Mouse (Mus musculus) embryonic facial prominence, embryonic 13.5 days (tissue): ENCODE results near the gene Gm3252. TPM values are rescaled to one million over a fixed set of nuclear protein-coding genes. Genes with fewer than 3 reads are reported as not detected.
A peak's percentile ranks its signal among the peaks of the same experiment; 100 is the strongest.
"Not testable (repeated sequence)": the region's sequence is repeated elsewhere in the genome, so short reads cannot be mapped to it uniquely, and the experiment has no call there.

Experiments
- ATAC-seq: fragments of 200-750 bp; cut with Nextera tagmentation; 2 replicates; pipeline ENCODE4 v1.8.0; 2017; ENCODE audit warnings: low read depth; ENCODE audit not compliant: insufficient number of reproducible peaks, insufficient read depth, low FRiP score, low TSS enrichment
- H3K27ac ChIP-seq: fragments of 300-500 bp; sonication (generic); 2 replicates; pipeline ENCODE4 v1.5.1; 2015; ENCODE audit warnings: moderate library complexity, mild to moderate bottlenecking, inconsistent platforms
- H3K27me3 ChIP-seq: fragments of 300-500 bp; sonication (generic); 2 replicates; pipeline ENCODE4 v1.6.1; 2015; ENCODE audit warnings: mild to moderate bottlenecking, inconsistent platforms
- H3K36me3 ChIP-seq: fragments of 300-500 bp; sonication (generic); 2 replicates; pipeline ENCODE4 v1.6.1; 2015; ENCODE audit warnings: mild to moderate bottlenecking, inconsistent platforms
- H3K4me1 ChIP-seq: fragments of 300-500 bp; sonication (generic); 2 replicates; pipeline ENCODE4 v1.6.1; 2015; ENCODE audit warnings: inconsistent platforms
- H3K4me2 ChIP-seq: fragments of 300-500 bp; sonication (generic); 2 replicates; pipeline ENCODE4 v1.6.1; 2015; ENCODE audit warnings: moderate library complexity, mild to moderate bottlenecking, inconsistent platforms
- H3K4me3 ChIP-seq: fragments of 300-500 bp; sonication (generic); 2 replicates; pipeline ENCODE4 v1.5.1; 2015; ENCODE audit warnings: mild to moderate bottlenecking, inconsistent platforms
- H3K9ac ChIP-seq: fragments of 300-500 bp; sonication (generic); 2 replicates; pipeline ENCODE4 v1.6.1; 2015; ENCODE audit warnings: mild to moderate bottlenecking, inconsistent platforms
- H3K9me3 ChIP-seq: fragments of 300-500 bp; sonication (generic); 2 replicates; pipeline ENCODE4 v1.6.1; 2016; ENCODE audit warnings: inconsistent platforms
- WGBS: fragments of 180-500 bp; shearing (Covaris S2); methylation state at CpG from one replicate; pipeline ENCODE4 v1.1.7; 2015; ENCODE audit warnings: mixed read lengths; 5-methylcytosine and 5-hydroxymethylcytosine counted together
- polyA plus RNA-seq: library from polyadenylated mRNA; unstranded; fragments of >200 nt; fragmentation: Nextera tagmentation; extraction: Ambion mirVana; gene quantifications from 2 replicates; pipeline ENCODE4 v1.2.1, GENCODE M21; 2015

Gene Gm3252
- 0.39 and 0.43 TPM in 2 replicates for polyA plus RNA-seq

DNA sequence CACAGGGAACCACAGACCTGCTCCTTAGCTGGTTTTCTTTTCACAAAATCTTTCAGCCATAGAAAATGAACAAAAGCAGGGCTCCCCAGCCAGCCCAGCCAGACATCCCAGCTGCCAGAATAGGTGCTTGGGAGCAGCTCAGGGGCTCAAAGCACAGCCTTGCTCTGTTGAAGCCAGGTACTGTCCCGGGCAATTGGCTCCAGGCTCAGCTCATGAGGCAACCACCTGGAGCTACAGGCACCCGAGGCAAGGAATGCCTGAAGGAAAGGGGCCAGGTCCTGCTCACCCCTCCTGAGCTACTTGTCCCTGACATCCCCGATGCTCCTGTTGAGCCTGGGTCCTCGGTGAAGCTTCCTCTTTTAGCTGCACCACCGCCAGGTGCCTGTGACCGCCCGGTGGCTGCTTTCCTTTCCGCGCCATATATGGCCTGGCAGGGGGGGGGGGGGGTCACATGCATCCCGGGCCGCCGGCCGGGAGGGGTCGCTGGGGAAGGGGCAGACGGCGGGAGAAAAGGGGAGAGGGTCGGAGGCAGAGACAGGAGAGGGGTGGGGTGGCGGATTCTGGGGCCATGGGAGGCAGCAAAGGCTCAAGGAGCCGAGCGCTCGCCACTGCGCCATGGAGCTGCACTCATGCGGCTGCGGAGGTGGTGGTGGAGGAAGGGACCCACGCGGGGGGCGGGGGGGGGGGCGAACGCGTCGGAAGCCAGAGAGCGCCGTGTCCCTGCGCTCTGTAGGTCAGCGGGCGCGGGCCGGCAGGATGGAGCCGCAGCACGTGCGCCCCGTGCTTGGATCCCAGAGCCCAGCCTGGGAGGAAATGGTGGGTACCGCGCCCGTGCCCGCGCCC is at the start of gene Gm3252:
Gene Gm3252 (plus strand): TSS at position 738 of the 843 bp plus-strand sequence.
- H3K4me3 ChIP-seq: peak within 1 kb of the TSS; percentile 32
- H3K36me3 ChIP-seq, H3K27ac ChIP-seq, ATAC-seq, H3K9me3 ChIP-seq, H3K9ac ChIP-seq, H3K27me3 ChIP-seq, H3K4me1 ChIP-seq: not testable (repeated sequence)
- peak within 1 kb of the TSS; percentile 52 for H3K4me2 ChIP-seq
- WGBS: 2% methylated on average over 13 of the region's 47 CpGs

DNA sequence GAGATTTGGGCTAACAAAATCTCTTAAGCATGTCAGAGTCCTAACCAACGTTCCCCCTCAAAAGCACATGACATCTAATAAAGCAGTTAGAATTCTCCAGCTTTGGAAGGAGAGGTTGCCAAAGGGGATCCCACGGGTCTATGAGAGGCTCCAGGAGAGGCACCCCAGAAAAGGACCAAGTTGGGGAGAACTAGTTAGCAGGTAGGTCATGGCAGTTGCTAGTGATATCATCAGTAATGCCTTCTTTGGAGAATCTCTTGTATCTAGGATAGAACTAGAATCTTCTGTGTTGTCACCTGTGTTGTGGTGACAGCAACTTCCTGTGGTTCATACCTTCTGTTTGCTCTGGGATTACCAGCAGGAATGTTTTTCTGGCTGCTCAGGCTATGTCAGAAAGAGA is 17.6 kb upstream of the Gm3252 start, which contains the start of gene Gm7876:
Gene Gm7876 (plus strand): TSS at position 301 of the 400 bp plus-strand sequence.
- H3K9me3 ChIP-seq: not testable (repeated sequence)

DNA sequence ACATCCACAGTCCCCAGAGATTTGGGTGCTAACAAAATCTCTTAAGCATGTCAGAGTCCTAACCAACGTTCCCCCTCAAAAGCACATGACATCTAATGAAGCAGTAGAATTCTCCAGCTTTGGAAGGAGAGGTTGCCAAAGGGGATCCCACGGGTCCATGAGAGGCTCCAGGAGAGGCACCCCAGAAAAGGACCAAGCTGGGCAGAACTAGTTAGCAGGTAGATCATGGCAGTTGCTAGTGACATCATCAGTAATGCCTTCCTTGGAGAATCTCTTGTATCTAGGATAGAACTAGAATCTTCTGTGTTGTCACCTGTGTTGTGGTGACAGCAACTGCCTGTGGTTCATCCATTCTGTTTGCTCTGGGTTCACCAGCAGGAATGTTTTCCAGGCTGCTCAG is 49.5 kb downstream of the Gm3252 start, which contains the start of gene Gm9602:
Gene Gm9602 (plus strand): TSS at position 301 of the 400 bp plus-strand sequence.
- H3K4me1 ChIP-seq, H3K27ac ChIP-seq, H3K9me3 ChIP-seq, H3K4me3 ChIP-seq, H3K9ac ChIP-seq, H3K4me2 ChIP-seq, ATAC-seq, H3K27me3 ChIP-seq, H3K36me3 ChIP-seq: not testable (repeated sequence)
- 55% methylated on average over 1 of the region's 2 CpGs for WGBS

More for the DNA sequence above, 17.6 kb upstream of the Gm3252 start, which contains the start of gene Gm7876:
- not testable (repeated sequence) for H3K4me2 ChIP-seq, H3K27me3 ChIP-seq, H3K4me1 ChIP-seq, H3K27ac ChIP-seq, H3K4me3 ChIP-seq, H3K9ac ChIP-seq, H3K36me3 ChIP-seq, ATAC-seq
- 66% methylated on average over 1 of the region's 2 CpGs for WGBS

Other genes with a start within 250 kb of the Gm3252 start
- gene Gm3182, start 245.0 kb upstream of the Gm3252 start, polyA plus RNA-seq: not detected in 2 replicates
- gene Gm3047, start 171.4 kb upstream of the Gm3252 start, polyA plus RNA-seq: not detected in 2 replicates
- gene Gm8159, start 94.4 kb upstream of the Gm3252 start, polyA plus RNA-seq: not detected in 2 replicates
- gene Gm3239, start 62.6 kb upstream of the Gm3252 start, polyA plus RNA-seq: not detected in 2 replicates
- gene Gm7876, start 17.5 kb upstream of the Gm3252 start, polyA plus RNA-seq: not detected in 2 replicates
- gene Gm9602, start 49.6 kb downstream of the Gm3252 start, polyA plus RNA-seq: not detected in 2 replicates
- not detected in 2 replicates for gene Gm3269, start 111.3 kb downstream of the Gm3252 start, polyA plus RNA-seq
- gene Gm3264, start 128.8 kb downstream of the Gm3252 start, polyA plus RNA-seq: 0.59 TPM in 2 replicates
- not detected in 2 replicates for gene Gm3278, start 165.6 kb downstream of the Gm3252 start, polyA plus RNA-seq